Mouse (Mus musculus) kidney, embryonic 15.5 days (tissue): ENCODE measurements around the gene Gm49320. TPM values are rescaled to one million over a fixed set of nuclear protein-coding genes. Genes with fewer than 3 reads are reported as not detected.

Source experiments
- ATAC-seq: fragments of 200-750 bp; cut with Nextera tagmentation; replicated peaks from 2 replicates; pipeline ENCODE4 v1.8.0; 2017; ENCODE audit warnings: moderate TSS enrichment; ENCODE audit not compliant: low FRiP score
- H3K27ac ChIP-seq: fragments of 300-500 bp; sonication (generic); 2 replicates; pipeline ENCODE4 v1.5.1; 2015; ENCODE audit warnings: mild to moderate bottlenecking, inconsistent platforms
- H3K27me3 ChIP-seq: fragments of 300-500 bp; sonication (generic); 2 replicates; pipeline ENCODE4 v1.6.1; 2015; ENCODE audit warnings: inconsistent platforms
- H3K36me3 ChIP-seq: fragments of 300-500 bp; sonication (generic); 2 replicates; pipeline ENCODE4 v1.6.1; 2015; ENCODE audit warnings: inconsistent platforms
- H3K4me1 ChIP-seq: fragments of 300-500 bp; sonication (generic); 2 replicates; pipeline ENCODE4 v1.6.1; 2015; ENCODE audit warnings: inconsistent platforms
- H3K4me2 ChIP-seq: fragments of 300-500 bp; sonication (generic); 2 replicates; pipeline ENCODE4 v1.6.1; 2015; ENCODE audit warnings: moderate library complexity, mild to moderate bottlenecking, inconsistent platforms
- H3K4me3 ChIP-seq: fragments of 300-500 bp; sonication (generic); replicated peaks from 2 replicates; pipeline ENCODE4 v1.5.1; 2015; ENCODE audit warnings: mild to moderate bottlenecking, inconsistent platforms
- H3K9ac ChIP-seq: fragments of 300-500 bp; sonication (generic); 2 replicates; pipeline ENCODE4 v1.6.1; 2015; ENCODE audit warnings: mild to moderate bottlenecking, inconsistent platforms
- H3K9me3 ChIP-seq: fragments of 300-500 bp; sonication (generic); replicated peaks from 2 replicates; pipeline ENCODE4 v1.6.1; 2016; ENCODE audit warnings: inconsistent platforms
- WGBS: fragments of 180-500 bp; shearing (Covaris S2); methylation state at CpG from one replicate; pipeline ENCODE4 v1.1.7; 2015; ENCODE audit warnings: mixed read lengths; 5-methylcytosine and 5-hydroxymethylcytosine counted together
- polyA plus RNA-seq: library from polyadenylated mRNA; unstranded; fragments of >200 nt; fragmentation: Nextera tagmentation; extraction: Ambion mirVana; gene quantifications from 2 replicates; pipeline ENCODE4 v1.2.1, GENCODE M21; 2015

The Gm49320 gene
- polyA plus RNA-seq, 1 experiment from 2014 or later, result 0.91 TPM

- peak overlapping the region; percentile 42 for H3K9ac ChIP-seq
These were observed 25.9 kb upstream of the Gm49320 start for GRCm38 (mm10) chr8:4212809-4213209.

GRCm38 (mm10) chr8:4213210-4214005 lies 25.3 kb upstream of the Gm49320 start:
- Histone ChIP-seq H3K4me1 (peaks cover 35% of the 10 kb centered on the region), H3K9me3 (no peaks in the 10 kb centered on the region), H3K27ac (0 out of 2 replicates have a peak overlapping the region, but pooled peaks have one; percentile 22), H3K9ac (peak overlapping the region; percentile 42), H3K27me3 (peaks cover 44% of the 10 kb centered on the region), H3K4me2 (peak overlapping the region; percentile 87), H3K36me3 (peaks cover 10% of the 10 kb centered on the region), H3K4me3 (peak overlapping the region; percentile 44)
- peak; percentile 66 for ATAC-seq
- WGBS, result 5% methylated on average over 18 of the region's 18 CpGs

More at GRCm38 (mm10) chr8:4212809-4213209, 25.9 kb upstream of the Gm49320 start:
- H3K36me3 ChIP-seq, result peaks cover 10% of the 10 kb centered on the region
- H3K4me1 ChIP-seq, result peaks cover 35% of the 10 kb centered on the region
- under 1% methylated on average over 25 of the region's 25 CpGs for WGBS
- peaks cover 38% of the 10 kb centered on the region for H3K27me3 ChIP-seq
- no peaks in the 10 kb centered on the region for H3K9me3 ChIP-seq
- peak overlapping the region; percentile 44 for H3K4me3 ChIP-seq
- ATAC-seq, result peak; percentile 24
- H3K4me2 ChIP-seq, result peak overlapping the region; percentile 87
- H3K27ac ChIP-seq, result 0 out of 2 replicates have a peak overlapping the region, but pooled peaks have one; percentile 22

DNA sequence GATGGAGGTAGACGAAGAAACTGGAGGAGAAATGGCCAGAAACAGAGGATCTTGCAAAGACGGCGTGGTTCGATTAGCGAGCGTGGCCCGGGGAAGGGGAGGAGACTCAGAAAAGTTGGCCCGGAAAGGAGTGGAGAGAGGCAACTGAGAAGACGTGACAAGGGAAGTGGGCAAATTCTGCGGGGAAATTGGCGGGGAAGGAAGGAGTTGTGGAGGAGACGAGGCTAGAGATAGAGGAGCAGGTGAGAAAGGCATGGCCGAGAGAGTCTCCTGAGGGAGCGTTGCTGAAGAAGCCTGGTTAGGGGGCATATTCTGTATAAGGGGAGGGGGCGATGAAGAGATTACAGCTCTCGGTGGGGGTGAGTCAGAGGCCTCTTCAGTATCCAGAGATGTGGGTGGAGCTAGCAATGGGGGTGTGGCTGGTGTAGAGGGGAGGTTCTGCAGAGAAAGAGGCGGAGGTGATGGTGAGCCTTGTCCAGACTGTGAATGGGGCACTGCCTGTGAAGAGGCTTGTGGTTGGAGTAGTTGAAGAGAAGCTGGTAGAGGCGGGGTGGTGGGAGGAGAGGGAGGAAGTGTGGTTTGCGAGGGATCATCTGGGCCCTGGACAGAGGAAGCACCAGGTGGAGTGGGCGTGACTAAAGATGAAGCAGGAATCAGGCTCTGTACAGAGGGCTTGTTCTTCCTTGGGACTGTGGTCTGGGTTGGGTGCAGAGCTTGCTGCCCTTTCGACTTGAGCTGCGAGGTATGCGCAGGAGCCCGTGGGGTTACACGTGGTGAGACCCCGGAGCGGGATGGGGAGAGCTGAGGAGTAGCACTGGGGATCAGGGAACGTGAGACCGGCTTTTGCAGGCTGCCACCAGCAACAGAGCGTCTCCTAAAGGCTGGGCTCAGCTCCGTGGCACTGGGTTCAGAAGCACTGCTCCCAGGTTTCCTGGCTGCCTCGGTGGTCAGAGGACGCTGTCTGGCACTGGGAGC lies 24.4 kb upstream of the Gm49320 start:
- peak; percentile 46 for ATAC-seq
- H3K9ac ChIP-seq, result peak overlapping the region; percentile 42; the same call in 1 of the 2 replicates
- 0 out of 2 replicates have a peak overlapping the region, but pooled peaks have one; percentile 18 for H3K27ac ChIP-seq

DNA sequence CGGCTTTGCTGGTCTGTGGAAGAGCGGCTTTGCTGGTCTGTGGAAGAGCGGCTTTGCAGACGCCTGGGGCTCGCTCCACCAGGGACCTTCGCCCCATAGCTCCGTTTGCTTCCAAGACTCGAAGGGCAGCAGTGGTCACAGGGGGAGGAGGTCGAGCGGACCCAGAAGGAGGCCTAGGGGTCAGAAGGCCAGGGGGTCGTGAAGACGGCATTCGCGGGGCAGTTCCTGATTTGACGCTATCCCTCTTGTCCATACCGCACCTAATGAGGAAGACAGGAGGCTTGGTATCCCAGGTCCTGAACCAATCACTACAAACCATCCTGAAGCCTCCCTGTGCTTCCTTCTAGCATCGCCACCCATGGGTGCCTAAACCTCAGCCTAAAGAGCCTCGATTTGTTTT lies 22.4 kb upstream of the Gm49320 start:
- peak overlapping the region; percentile 62; the same call in 1 of the 2 replicates for H3K9ac ChIP-seq

More for the DNA sequence above, 24.4 kb upstream of the Gm49320 start:
- peaks cover 8% of the 10 kb centered on the region for H3K36me3 ChIP-seq
- no peaks in the 10 kb centered on the region for H3K9me3 ChIP-seq
- peak overlapping the region; percentile 44 for H3K4me3 ChIP-seq
- 9% methylated on average over 33 of the region's 33 CpGs for WGBS
- H3K4me1 ChIP-seq, result peaks cover 35% of the 10 kb centered on the region
- H3K27me3 ChIP-seq, result peaks cover 47% of the 10 kb centered on the region
- peak overlapping the region; percentile 87 for H3K4me2 ChIP-seq

DNA sequence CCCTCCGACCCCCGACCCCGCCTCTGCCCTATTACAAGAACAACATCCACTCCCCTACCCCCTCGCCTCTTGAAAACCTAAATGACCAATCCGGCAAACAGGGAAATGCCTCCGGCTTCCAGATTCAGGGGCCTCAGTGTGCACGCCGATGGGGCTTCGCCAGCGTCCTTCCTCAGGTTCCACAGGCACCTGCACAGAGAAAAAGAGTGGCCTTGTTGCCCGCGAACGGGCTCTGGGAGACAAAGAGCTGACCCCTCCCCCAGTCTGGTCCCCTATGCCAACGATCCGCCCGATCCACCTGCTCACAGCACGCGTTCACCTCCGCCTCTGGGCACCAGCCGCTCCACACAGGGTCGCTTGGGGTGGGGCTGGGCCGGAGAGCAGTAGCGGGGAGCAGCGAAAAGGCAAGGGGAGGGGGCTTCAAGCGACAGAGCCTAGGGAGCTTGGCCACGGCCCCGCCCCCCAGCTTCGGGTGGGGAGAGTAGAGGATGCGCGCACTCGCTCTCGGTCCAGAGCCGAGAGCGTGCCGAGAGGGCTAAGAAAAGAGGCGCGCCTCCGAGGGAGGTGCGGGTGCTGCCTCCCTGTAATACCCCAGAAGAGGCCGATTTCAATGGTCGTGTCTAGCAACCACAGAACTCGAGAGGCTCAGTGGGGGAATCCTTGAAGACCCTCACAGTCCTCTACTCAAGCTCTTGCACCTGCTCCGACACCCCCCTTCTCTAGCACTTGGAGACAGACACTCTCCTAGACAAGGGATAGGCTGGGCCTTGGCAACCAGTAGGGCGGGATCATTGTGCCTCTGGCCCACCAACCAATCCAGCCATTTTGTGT lies 21.7 kb upstream of the Gm49320 start, which contains the start of gene Prr36:
Gene Prr36 (minus strand): TSS at position 669 of the 831 bp plus-strand sequence.
- H3K36me3 ChIP-seq, result no peaks in the 10 kb centered on the region
- H3K27me3 ChIP-seq, result peaks cover 51% of the 10 kb centered on the region
- ATAC-seq, result peak; percentile 72
- H3K4me3 ChIP-seq, result peak within 1 kb of the TSS; percentile 57
- H3K9me3 ChIP-seq, result no peaks in the 10 kb centered on the region
- H3K4me2 ChIP-seq, result peak within 1 kb of the TSS; percentile 91
- under 1% methylated on average over 44 of the region's 44 CpGs for WGBS
- H3K27ac ChIP-seq, result 0 out of 2 replicates have a peak within 1 kb of the TSS, but pooled peaks have one; percentile 2
- peak within 1 kb of the TSS; percentile 62 for H3K9ac ChIP-seq
- peaks cover 35% of the 10 kb centered on the region for H3K4me1 ChIP-seq

More for the DNA sequence above, 22.4 kb upstream of the Gm49320 start:
- H3K4me1 ChIP-seq, result peaks cover 35% of the 10 kb centered on the region
- H3K27ac ChIP-seq, result no peak overlapping the region
- peak overlapping the region; percentile 91 for H3K4me2 ChIP-seq
- 5% methylated on average over 18 of the region's 18 CpGs for WGBS
- H3K9me3 ChIP-seq, result no peaks in the 10 kb centered on the region
- no peak for ATAC-seq
- no peaks in the 10 kb centered on the region for H3K36me3 ChIP-seq
- H3K27me3 ChIP-seq, result peaks cover 51% of the 10 kb centered on the region
- peak overlapping the region; percentile 57 for H3K4me3 ChIP-seq

DNA sequence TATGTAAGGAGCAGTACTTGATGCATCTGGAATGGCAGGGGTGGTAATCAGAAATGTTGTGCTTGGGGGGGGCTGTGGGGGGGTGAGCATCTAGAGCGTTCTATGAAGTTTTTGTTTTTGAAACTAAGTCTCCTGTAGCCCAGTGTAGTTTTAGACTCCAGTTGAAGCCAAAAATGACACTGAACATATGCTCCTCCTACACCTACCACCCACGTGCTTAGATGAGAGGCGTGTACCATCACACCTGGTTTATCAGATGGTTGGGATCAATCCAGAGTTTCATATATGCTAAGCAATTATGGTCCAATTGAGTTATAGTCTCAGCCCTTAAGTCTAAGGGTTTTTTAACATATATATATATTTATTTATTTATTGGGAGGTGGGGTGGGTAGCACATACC lies 19.0 kb upstream of the Gm49320 start:
- Histone ChIP-seq H3K36me3 (no peaks in the 10 kb centered on the region), H3K27me3 (peaks cover 50% of the 10 kb centered on the region), H3K4me3 (no peak overlapping the region), H3K4me1 (peaks cover 15% of the 10 kb centered on the region), H3K27ac (no peak overlapping the region), H3K9ac (no peak overlapping the region), H3K9me3 (no peaks in the 10 kb centered on the region), H3K4me2 (no peak overlapping the region)
- no peak for ATAC-seq
- WGBS, result 87% methylated on average over 3 of the region's 3 CpGs

GRCm38 (mm10) chr8:4222059-4222458 lies 16.6 kb upstream of the Gm49320 start:
- Histone ChIP-seq H3K4me1 (peaks cover 7% of the 10 kb centered on the region), H3K9ac (no peak overlapping the region), H3K36me3 (no peaks in the 10 kb centered on the region), H3K4me3 (no peak overlapping the region), H3K27ac (no peak overlapping the region), H3K9me3 (no peaks in the 10 kb centered on the region), H3K4me2 (no peak overlapping the region), H3K27me3 (peaks cover 48% of the 10 kb centered on the region)
- ATAC-seq, result no peak

- Histone ChIP-seq H3K9ac (peak overlapping the region; percentile 25; the same call in 1 of the 2 replicates), H3K27me3 (peaks cover 47% of the 10 kb centered on the region), H3K27ac (no peak overlapping the region), H3K4me2 (peak overlapping the region; percentile 70), H3K36me3 (no peaks in the 10 kb centered on the region), H3K9me3 (no peaks in the 10 kb centered on the region), H3K4me1 (peaks cover 10% of the 10 kb centered on the region), H3K4me3 (peak overlapping the region; percentile 39)
- ATAC-seq, result peak; percentile 60
- WGBS, result 24% methylated on average over 4 of the region's 4 CpGs
These were observed 12.3 kb upstream of the Gm49320 start for GRCm38 (mm10) chr8:4226323-4226722.

DNA sequence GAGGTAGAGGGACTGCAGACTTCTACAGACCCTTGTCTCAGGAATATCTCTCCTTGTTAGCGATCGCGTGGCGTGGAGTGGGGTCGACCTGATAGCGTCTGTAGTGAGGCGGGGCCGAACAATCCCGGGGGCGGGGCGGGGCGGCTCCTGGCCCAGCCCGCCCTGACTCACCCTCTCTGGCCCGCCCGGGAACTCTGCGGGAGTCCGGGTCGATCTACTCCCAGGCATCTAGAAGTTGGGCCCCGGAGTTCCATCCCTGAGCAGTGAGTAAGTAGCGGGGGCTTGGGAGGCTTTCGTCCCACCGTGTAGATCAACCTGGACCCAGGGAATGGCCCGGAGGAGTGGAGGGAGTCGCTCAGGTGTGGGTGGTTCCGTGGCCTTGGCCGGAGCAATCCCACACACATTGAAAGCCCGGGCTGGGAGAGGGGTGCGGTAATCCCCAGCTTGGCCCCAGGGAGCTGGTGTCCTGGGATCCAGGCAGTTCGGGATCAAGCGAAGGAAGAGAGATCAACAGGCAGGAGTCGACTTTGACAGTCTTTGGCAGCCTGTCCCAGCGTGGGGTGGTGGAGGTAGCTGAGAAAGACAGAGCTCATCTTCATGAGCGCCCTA lies 11.8 kb upstream of the Gm49320 start, which contains the start of gene Lrrc8e:
Gene Lrrc8e (plus strand): TSS at position 89 of the 609 bp plus-strand sequence.
- Histone ChIP-seq H3K27me3 (peaks cover 50% of the 10 kb centered on the region), H3K27ac (no peak within 1 kb of the TSS), H3K4me2 (peak within 1 kb of the TSS; percentile 70), H3K36me3 (no peaks in the 10 kb centered on the region), H3K4me3 (peak within 1 kb of the TSS; percentile 39), H3K9ac (peak within 1 kb of the TSS; percentile 25), H3K4me1 (peaks cover 10% of the 10 kb centered on the region), H3K9me3 (no peaks in the 10 kb centered on the region)
- ATAC-seq, result peak; percentile 81
- WGBS, result 5% methylated on average over 30 of the region's 33 CpGs

GRCm38 (mm10) chr8:4227919-4228318 lies 10.7 kb upstream of the Gm49320 start:
- Histone ChIP-seq H3K27ac (no peak overlapping the region), H3K36me3 (no peaks in the 10 kb centered on the region), H3K4me2 (no peak overlapping the region), H3K4me1 (peaks cover 10% of the 10 kb centered on the region), H3K4me3 (no peak overlapping the region), H3K9ac (no peak overlapping the region), H3K9me3 (no peaks in the 10 kb centered on the region), H3K27me3 (peaks cover 50% of the 10 kb centered on the region)
- WGBS, result 93% methylated on average over 4 of the region's 4 CpGs
- ATAC-seq, result no peak
